Mouse (Mus musculus): ENCODE measurements at regions not wholly inside any gene's neighbourhood (a gene's known extent, or its start where the extent isn't known, plus 50 kb on each side); places are given as distances from the start of the nearest gene placed in this dataset.

GRCm38 (mm10) chr4:53386309-53386708 lies 53.9 kb upstream of the Slc44a1 start:
- peak; percentile 51 to 71 for DNase-seq (ENCODE audit: low spot score in 2 of 2)

GRCm38 (mm10) chr4:53384761-53385160 lies 55.5 kb upstream of the Slc44a1 start:
- peak; percentile 67 to 81 for DNase-seq (ENCODE audit: low spot score in 2 of 2)

- no peak for DNase-seq (ENCODE audit: low spot score in 2 of 2)
Measured at GRCm38 (mm10) chr4:53384104-53384503, 56.1 kb upstream of the Slc44a1 start.

- no peak for DNase-seq (ENCODE audit: low spot score in 2 of 2)
Measured at GRCm38 (mm10) chr4:53382012-53382411, 58.2 kb upstream of the Slc44a1 start.

- no peak for DNase-seq (ENCODE audit: low spot score in 2 of 2)
Measured at GRCm38 (mm10) chr4:53379855-53380254, 60.4 kb upstream of the Slc44a1 start.

- DNase-seq (ENCODE audit: low spot score in 2 of 2): no peak
Measured at GRCm38 (mm10) chr4:53376995-53377394, 63.2 kb upstream of the Slc44a1 start.

GRCm38 (mm10) chr4:53356374-53356773 lies 83.8 kb upstream of the Slc44a1 start:
- no peak for DNase-seq (ENCODE audit: low spot score in 2 of 2)

- peak; percentile 15 to 30 for DNase-seq (ENCODE audit: low spot score in 2 of 2)
Measured at GRCm38 (mm10) chr4:53354961-53355360, 85.3 kb upstream of the Slc44a1 start.

- no peak for DNase-seq (ENCODE audit: low spot score in 2 of 2)
Measured at GRCm38 (mm10) chr4:53353399-53354090, 86.7 kb upstream of the Slc44a1 start.

GRCm38 (mm10) chr4:53351104-53351607 lies 89.1 kb upstream of the Slc44a1 start:
- no peak for DNase-seq (ENCODE audit: low spot score in 2 of 2)

GRCm38 (mm10) chr4:53345346-53345745 lies 94.9 kb upstream of the Slc44a1 start:
- no peak for DNase-seq (ENCODE audit: low spot score in 2 of 2)

GRCm38 (mm10) chr4:53344546-53344945 lies 95.7 kb upstream of the Slc44a1 start:
- DNase-seq (ENCODE audit: low spot score in 2 of 2): no peak

GRCm38 (mm10) chr4:53341181-53341580 lies 99.0 kb upstream of the Slc44a1 start:
- no peak for DNase-seq (ENCODE audit: low spot score in 2 of 2)

GRCm38 (mm10) chr4:53340021-53340667 lies 100.1 kb upstream of the Slc44a1 start:
- no peak for DNase-seq (ENCODE audit: low spot score in 2 of 2)

GRCm38 (mm10) chr4:53339125-53340020 lies 100.8 kb upstream of the Slc44a1 start:
- DNase-seq (ENCODE audit: low spot score in 2 of 2): no peak

- no peak for DNase-seq (ENCODE audit: low spot score in 2 of 2)
Measured at GRCm38 (mm10) chr4:53338479-53338878, 101.7 kb upstream of the Slc44a1 start.

- no peak for DNase-seq (ENCODE audit: low spot score in 2 of 2)
Measured at GRCm38 (mm10) chr4:53337784-53338183, 102.4 kb upstream of the Slc44a1 start.

GRCm38 (mm10) chr4:53327382-53328165 lies 112.6 kb upstream of the Slc44a1 start:
- DNase-seq (ENCODE audit: low spot score in 2 of 2): no peak

GRCm38 (mm10) chr4:53323838-53324237 lies 116.4 kb upstream of the Slc44a1 start:
- no peak for DNase-seq (ENCODE audit: low spot score in 2 of 2)

GRCm38 (mm10) chr4:53323195-53323594 lies 117.0 kb upstream of the Slc44a1 start:
- DNase-seq (ENCODE audit: low spot score in 2 of 2): no peak

GRCm38 (mm10) chr4:53322484-53322883 lies 117.7 kb upstream of the Slc44a1 start:
- DNase-seq (ENCODE audit: low spot score in 2 of 2): no peak

Data from layer of hippocampus, adult 8-10 months (tissue).